Mouse (Mus musculus): Measurements from ENCODE around the gene Bin2.

- no peak for TF ChIP-seq CTCF (conservative IDR thresholded peaks at IDR 0.05; ENCODE audit: low read length)
- TF ChIP-seq NANOG (IDR thresholded peaks at IDR 0.05; ENCODE audit: borderline replicate concordance, low read length): no peak
Observed at GRCm38 (mm10) chr15:100669337-100669736, at the start of gene Bin2.

All from E14TG2a.4 (cell line).